Mouse (Mus musculus) myocyte (in vitro differentiated cells): ENCODE measurements around the gene Calhm1. TPM values are rescaled to one million over a fixed set of nuclear protein-coding genes. Genes with fewer than 3 reads are reported as not detected.

Experiments used
- H3K27me3 ChIP-seq: one replicate; pipeline ENCODE4 v1.6.1; 2011; ENCODE audit not compliant: control insufficient read depth, insufficient read depth, insufficient read length
- H3K36me3 ChIP-seq: one replicate; pipeline ENCODE4 v1.6.1; 2011; ENCODE audit not compliant: control insufficient read depth, insufficient read depth
- H3K4me2 ChIP-seq: one replicate; pipeline ENCODE4 v1.6.1; 2011; ENCODE audit warnings: low read depth, control low read depth
- H3K4me3 ChIP-seq: one replicate; pipeline ENCODE4 v1.5.1; 2011; ENCODE audit warnings: mild to moderate bottlenecking, control low read depth, moderate library complexity
- H3K79me2 ChIP-seq: one replicate; pipeline ENCODE4 v1.6.1; 2011; ENCODE audit not compliant: control insufficient read depth, insufficient read depth
- H3ac ChIP-seq: one replicate; pipeline ENCODE4 v1.6.1; 2011; ENCODE audit not compliant: control insufficient read depth, insufficient read length
- CEBPB ChIP-seq: IDR thresholded peaks from 2 replicates; pipeline ENCODE4 v1.6.1; 2011; ENCODE audit warnings: mild to moderate bottlenecking, moderate library complexity; ENCODE audit not compliant: poor library complexity, insufficient read depth, severe bottlenecking
- E2F4 ChIP-seq: IDR thresholded peaks from one replicate; pipeline ENCODE4 v1.6.1; 2011; ENCODE audit warnings: mild to moderate bottlenecking, control low read depth, moderate library complexity; ENCODE audit not compliant: insufficient read depth
- MAX ChIP-seq: IDR thresholded peaks from one replicate; pipeline ENCODE4 v1.6.1; 2011; ENCODE audit warnings: low read depth, mild to moderate bottlenecking, control low read depth
- MYOD1 ChIP-seq, 3 experiments: IDR thresholded peaks; one replicate each; pipeline ENCODE4 v1.6.1; 2011; ENCODE audit warnings: control low read depth in 2 of 3, low read depth in 2 of 3, mild to moderate bottlenecking in 2 of 3, moderate library complexity in 1 of 3; ENCODE audit not compliant: insufficient read length in 2 of 3, control insufficient read depth in 1 of 3
- MYOG ChIP-seq, 3 experiments: IDR thresholded peaks; one replicate each; pipeline ENCODE4 v1.6.1; 2011; ENCODE audit warnings: control low read depth in 2 of 3, low read depth in 2 of 3, mild to moderate bottlenecking in 2 of 3; ENCODE audit not compliant: insufficient read length in 2 of 3, control insufficient read depth in 1 of 3, insufficient read depth in 1 of 3
- POLR2A ChIP-seq: IDR thresholded peaks from one replicate; pipeline ENCODE4 v1.6.1; 2011; ENCODE audit warnings: low read depth, mild to moderate bottlenecking, control low read depth, moderate library complexity; ENCODE audit not compliant: insufficient read length
- POLR2AphosphoS2 ChIP-seq: IDR thresholded peaks from one replicate; pipeline ENCODE4 v1.6.1; 2011; ENCODE audit warnings: low read depth, control low read depth; ENCODE audit not compliant: insufficient read length
- REST ChIP-seq: IDR thresholded peaks from one replicate; pipeline ENCODE4 v1.6.1; 2011; ENCODE audit warnings: mild to moderate bottlenecking, control low read depth, moderate library complexity; ENCODE audit not compliant: insufficient read depth, insufficient read length
- SRF ChIP-seq: IDR thresholded peaks from one replicate; pipeline ENCODE4 v1.6.1; 2011; ENCODE audit warnings: low read depth; ENCODE audit not compliant: control insufficient read depth, insufficient read length
- TCF12 ChIP-seq: IDR thresholded peaks from one replicate; pipeline ENCODE4 v1.6.1; 2011; ENCODE audit warnings: mild to moderate bottlenecking, control low read depth; ENCODE audit not compliant: poor library complexity, insufficient read depth, severe bottlenecking
- USF1 ChIP-seq: IDR thresholded peaks from one replicate; pipeline ENCODE4 v1.6.1; 2011; ENCODE audit warnings: low read depth, mild to moderate bottlenecking, control low read depth, moderate library complexity
- polyA plus RNA-seq: library from polyadenylated mRNA; unstranded; fragments of >200 nt; fragmentation: generic; extraction: Trizol; gene quantifications from one replicate; pipeline ENCODE4 v1.2.1, GENCODE M21; 2012; ENCODE audit warnings: missing spikeins

Calhm1 gene
- polyA plus RNA-seq, 1 experiment, result not detected

GRCm38 (mm10) chr19:47101080-47101479 is 43.0 kb downstream of the Calhm1 start:
- TF ChIP-seq MYOD1 (IDR thresholded peaks at IDR 0.05; ENCODE audit: control insufficient read depth in 1 of 3, insufficient read length in 2 of 3, low read depth in 2 of 3) (no peak), TCF12 (no peak), CEBPB (no peak), REST (no peak), USF1 (no peak), MYOG (IDR thresholded peaks at IDR 0.05; ENCODE audit: control insufficient read depth in 1 of 3, insufficient read depth in 1 of 3, insufficient read length in 2 of 3, low read depth in 2 of 3) (no peak), POLR2AphosphoS2 (no peak), MAX (no peak), POLR2A (no peak), E2F4 (no peak), SRF (no peak)
- Histone ChIP-seq H3K36me3 (peaks cover 64% of the 10 kb centered on the region), H3K79me2 (no peaks in the 10 kb centered on the region), H3ac (no peak overlapping the region), H3K27me3 (no peaks in the 10 kb centered on the region), H3K4me2 (no peak overlapping the region), H3K4me3 (no peak overlapping the region)

Other genes starting within 250 kb of the Calhm1 start
- gene Ina, start 129.6 kb downstream of the Calhm1 start, polyA plus RNA-seq, result not detected
- 19.5 TPM for gene Nt5c2, start 129.1 kb downstream of the Calhm1 start, polyA plus RNA-seq
- 5.6 TPM for gene Pcgf6, start 93.3 kb downstream of the Calhm1 start, polyA plus RNA-seq
- 2.5 TPM for gene Taf5, start 76.5 kb downstream of the Calhm1 start, polyA plus RNA-seq
- gene Usmg5, start 53.6 kb downstream of the Calhm1 start, polyA plus RNA-seq, result 1,012 TPM
- gene Pdcd11, start 53.5 kb downstream of the Calhm1 start, polyA plus RNA-seq, result 16.1 TPM
- 1.4 TPM for gene Calhm2, start 6.0 kb downstream of the Calhm1 start, polyA plus RNA-seq
- gene Calhm3, start 13.5 kb upstream of the Calhm1 start, polyA plus RNA-seq, result not detected
- 120 TPM for gene Neurl1a, start 34.6 kb upstream of the Calhm1 start, polyA plus RNA-seq